Comparison of ENCODE assay signal across 8 mouse cellular contexts in the genomic region with DNA sequence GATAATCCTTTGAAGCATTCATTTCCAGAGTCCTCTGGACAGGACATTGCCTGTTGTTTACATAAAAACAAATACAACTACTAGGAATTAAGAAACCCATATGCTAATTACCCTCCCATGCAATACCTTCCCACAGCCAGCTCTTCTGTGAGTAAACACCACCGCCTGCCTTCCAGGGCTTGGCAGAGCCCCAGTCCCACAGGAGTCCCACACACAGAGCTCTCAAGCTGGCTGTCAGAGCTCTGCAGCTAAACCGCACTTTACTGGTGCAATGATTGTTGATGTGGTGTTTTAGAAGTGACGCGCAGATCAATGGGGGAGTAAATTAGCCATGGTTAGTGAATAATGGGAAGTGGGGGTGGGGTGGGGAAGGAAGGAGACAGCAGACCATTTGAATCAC.
A peak's percentile ranks its signal among the peaks of the same experiment; 100 is the strongest.
DNase-seq lines count a peak whose midpoint lies in the region; ATAC-seq lines count a peak whose summit lies in the region.

No protein-coding gene starts in this region.

- H3K9ac ChIP-seq in midbrain, embryonic 16.5 days (ENCODE audit: low read depth, low read length) = no peak overlapping the region

- no peak overlapping the region for H3K27ac ChIP-seq in midbrain, embryonic 16.5 days (ENCODE audit: low read length)

- no peaks in the 10 kb centered on the region for H3K27me3 ChIP-seq in midbrain, embryonic 16.5 days (ENCODE audit: control insufficient read depth, insufficient read depth, low read depth, low read length)

- H3K9me3 ChIP-seq in midbrain, embryonic 16.5 days (replicated peaks; ENCODE audit: control insufficient read depth, low read length, poor library complexity, severe bottlenecking) = no peaks in the 10 kb centered on the region

- H3K36me3 ChIP-seq in midbrain, embryonic 16.5 days (ENCODE audit: control insufficient read depth, insufficient read depth, low read length) = no peaks in the 10 kb centered on the region

- H3K4me1 ChIP-seq in midbrain, embryonic 16.5 days (ENCODE audit: control insufficient read depth, insufficient read depth, low read length) = peaks cover 6% of the 10 kb centered on the region; the same call in 1 of the 2 replicates

- 4% methylated on average over 4 of the region's 4 CpGs for WGBS in midbrain, embryonic 16.5 days

- no peak overlapping the region for H3K4me3 ChIP-seq in midbrain, embryonic 16.5 days (ENCODE audit: low read depth, low read length)

- ATAC-seq in midbrain, embryonic 16.5 days = peak; percentile 85

- peak; percentile 52 to 58 for DNase-seq in cerebellum, postnatal 14 days
- no peak for DNase-seq in cerebellum, adult 11-12 months
- peak; percentile 5 for DNase-seq in 3T3-L1 (ENCODE audit: low read depth, low spot score)
- peak; percentile 24 to 27 for DNase-seq in frontal cortex, postnatal 14 days (ENCODE audit: low spot score in 2 of 2)
- DNase-seq in layer of hippocampus, postnatal 10 days (ENCODE audit: low spot score in 2 of 2) = peak; percentile 39 to 59
- no peak for DNase-seq in thymus, postnatal 4 days
- DNase-seq in cerebellum, adult 8-10 months = no peak

- H3K4me2 ChIP-seq in midbrain, embryonic 16.5 days (ENCODE audit: low read length) = no peak overlapping the region

Comparison
In these comparisons a context has a peak if more than half of its experiments do, and no peak if none do; other contexts are left out.
1. DNase-seq: peak in cerebellum, postnatal 14 days (2 of 2), 3T3-L1 (single experiment), frontal cortex, postnatal 14 days (2 of 2) and layer of hippocampus, postnatal 10 days (2 of 2); none in cerebellum, adult 11-12 months (single experiment), thymus, postnatal 4 days (single experiment) and cerebellum, adult 8-10 months (single experiment).